Mouse (Mus musculus): Measurements from ENCODE around the gene Piwil4.

The Piwil4 gene

GRCm38 (mm10) chr9:14740151-14740924, at the start of gene Piwil4:
Piwil4 (minus strand) TSS chr9:14740733.
- CTCF ChIA-PET: interaction anchor here (0.6 kb wide), 1 partner anchor 355 kb away, joined by 5 read pairs; no protein-coding TSS in a partner anchor

- CTCF ChIA-PET: interaction anchor here (0.6 kb wide), 1 partner anchor 246 kb away, joined by 4 read pairs; no protein-coding TSS in a partner anchor
Observed at GRCm38 (mm10) chr9:14787356-14787755, 46.8 kb upstream of the Piwil4 start.

GRCm38 (mm10) chr9:14784039-14785002, 43.8 kb upstream of the Piwil4 start, which contains the start of the genes Mre11a and Ankrd49:
Mre11a (plus strand) TSS chr9:14784654.
Ankrd49 (minus strand) TSS chr9:14784856.
- CTCF ChIA-PET: no interaction called here

- CTCF ChIA-PET: no interaction called here
Observed at GRCm38 (mm10) chr9:14778341-14778740, 37.8 kb upstream of the Piwil4 start.

- CTCF ChIA-PET: no interaction called here
Observed at GRCm38 (mm10) chr9:14773813-14774212, 33.3 kb upstream of the Piwil4 start.

GRCm38 (mm10) chr9:14772074-14772473, 31.5 kb upstream of the Piwil4 start:
- CTCF ChIA-PET: no interaction called here

- CTCF ChIA-PET: no interaction called here
Observed at GRCm38 (mm10) chr9:14770803-14771471, 30.4 kb upstream of the Piwil4 start, which contains the start of gene 1700012B09Rik. 1700012B09Rik (minus strand) TSS chr9:14771030.

GRCm38 (mm10) chr9:14769811-14770210, 29.3 kb upstream of the Piwil4 start:
- CTCF ChIA-PET: no interaction called here

GRCm38 (mm10) chr9:14764765-14765164, 24.2 kb upstream of the Piwil4 start:
- CTCF ChIA-PET: no interaction called here

GRCm38 (mm10) chr9:14759261-14759660, 18.7 kb upstream of the Piwil4 start:
- CTCF ChIA-PET: no interaction called here

GRCm38 (mm10) chr9:14758590-14758989, 18.1 kb upstream of the Piwil4 start:
- CTCF ChIA-PET: no interaction called here

GRCm38 (mm10) chr9:14754469-14754868, 13.9 kb upstream of the Piwil4 start:
- CTCF ChIA-PET: no interaction called here

GRCm38 (mm10) chr9:14753947-14754346, 13.4 kb upstream of the Piwil4 start:
- CTCF ChIA-PET: no interaction called here

- CTCF ChIA-PET: interaction anchor here (0.6 to 0.7 kb wide), 2 partner anchors 263 to 766 kb away, joined by 4 to 14 read pairs; no protein-coding TSS in a partner anchor
Observed at GRCm38 (mm10) chr9:14752001-14752522, 11.5 kb upstream of the Piwil4 start, which contains the start of gene Fut4. Fut4 (minus strand) TSS chr9:14752393.

- CTCF ChIA-PET: no interaction called here
Observed at GRCm38 (mm10) chr9:14751503-14752000, 11.0 kb upstream of the Piwil4 start.

- CTCF ChIA-PET: no interaction called here
Observed at GRCm38 (mm10) chr9:14750901-14751502, 10.5 kb upstream of the Piwil4 start.

- CTCF ChIA-PET: interaction anchor here (0.6 kb wide), 1 partner anchor 356 kb away, joined by 5 read pairs; no protein-coding TSS in a partner anchor
Observed at GRCm38 (mm10) chr9:14739498-14740150, 909 bp downstream of the Piwil4 start.

- CTCF ChIA-PET: no interaction called here
Observed at GRCm38 (mm10) chr9:14730941-14731541, 9.5 kb downstream of the Piwil4 start.

GRCm38 (mm10) chr9:14728365-14728764, 12.2 kb downstream of the Piwil4 start:
- CTCF ChIA-PET: no interaction called here

GRCm38 (mm10) chr9:14726629-14727028, 13.9 kb downstream of the Piwil4 start:
- CTCF ChIA-PET: no interaction called here
